Mouse (Mus musculus): ENCODE measurements around the gene Rps6kc1.

DNA sequence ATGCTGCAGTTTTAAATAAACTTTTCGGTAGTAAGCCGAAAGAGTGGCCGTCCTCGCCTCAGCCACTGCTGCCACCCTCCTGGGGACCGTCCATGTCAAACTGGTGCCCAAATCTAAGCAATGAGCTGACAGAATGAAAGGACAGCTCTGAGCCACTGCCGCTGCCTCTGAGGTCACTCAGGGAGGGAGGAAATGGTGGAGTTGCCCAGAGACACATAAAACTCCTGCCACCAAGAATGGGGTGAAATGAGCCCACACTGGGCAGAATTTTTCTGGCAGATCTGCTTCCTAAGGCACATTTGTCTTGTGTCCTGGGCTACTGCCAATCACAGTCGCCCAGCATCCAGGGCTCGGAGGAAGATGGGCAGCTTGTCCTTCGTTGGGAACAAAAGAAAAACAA, 255.5 kb downstream of the Rps6kc1 start:
- TF ChIP-seq ZMIZ1 (IDR thresholded peaks at IDR 0.05; ENCODE audit: low read depth, low read length) (no peak), CTCF (conservative IDR thresholded peaks at IDR 0.05 in 1 of 2, IDR thresholded peaks at IDR 0.05 in 1 of 2; ENCODE audit: low read depth in 2 of 2, low read length in 2 of 2) (no peak), EP300 (IDR thresholded peaks at IDR 0.05; ENCODE audit: low read length) (no peak), MAZ (IDR thresholded peaks at IDR 0.05; ENCODE audit: low read depth, low read length) (no peak), MXI1 (IDR thresholded peaks at IDR 0.05; ENCODE audit: low read depth, low read length) (no peak), SMC3 (IDR thresholded peaks at IDR 0.05; ENCODE audit: low read depth, low read length) (no peak)

Measured in CH12.LX (cell line).